Mouse (Mus musculus) adrenal gland (tissue): Measurements from ENCODE around the gene Bckdhb.
"Not testable (repeated sequence)": the region's sequence is repeated elsewhere in the genome, so short reads cannot be mapped to it uniquely, and the experiment has no call there.

Experiments used
- intact Hi-C: fragments of 180-260 bp; cut with DNase I; formaldehyde crosslinking; loops from one replicate; pipeline ENCODE4 v1.15.1; 2025
- long read RNA-seq, 2 experiments: library from polyadenylated mRNA; unstranded; transcript quantifications; one replicate each; pipeline ENCODE4 v2.0.0; 2020; ENCODE audit warnings: borderline replicate concordance in 1 of 2; ENCODE audit not compliant: insufficient replicate concordance in 1 of 2

Gene Bckdhb
- long read RNA-seq, experiment 1, transcript Bckdhb-206 (11 exons, 1,477 nt) = major isoform, 14 of 24 reads
- long read RNA-seq, experiment 1, partial matches to known transcripts = 1 of 24 reads
- long read RNA-seq, experiment 1, other reads (novel, unspliced or antisense) = 9 of 24 reads
- long read RNA-seq, experiment 2, transcript Bckdhb-206 (11 exons, 1,477 nt) = major isoform, 26 of 34 reads
- long read RNA-seq, experiment 2, partial matches to known transcripts = 2 of 34 reads
- long read RNA-seq, experiment 2, other reads (novel, unspliced or antisense) = 6 of 34 reads

- intact Hi-C loops = no loop called here
These were observed at the start of gene Bckdhb for GRCm38 (mm10) chr9:83924878-83925687. Gene Bckdhb (plus strand): TSS chr9:83925145.

- intact Hi-C loops = no loop called here
These were observed 42.8 kb upstream of the Bckdhb start for GRCm38 (mm10) chr9:83882191-83882590.

- intact Hi-C loops = no loop called here
These were observed 38.8 kb upstream of the Bckdhb start for GRCm38 (mm10) chr9:83886149-83886548.

GRCm38 (mm10) chr9:83888214-83888613, 36.7 kb upstream of the Bckdhb start:
- intact Hi-C loops = no loop called here

GRCm38 (mm10) chr9:83893073-83893472, 31.9 kb upstream of the Bckdhb start:
- intact Hi-C loops = no loop called here

GRCm38 (mm10) chr9:83893767-83894330, 31.1 kb upstream of the Bckdhb start:
- intact Hi-C loops = no loop called here

- intact Hi-C loops = no loop called here
These were observed 22.9 kb upstream of the Bckdhb start for GRCm38 (mm10) chr9:83902086-83902485.

GRCm38 (mm10) chr9:83905820-83906219, 19.1 kb upstream of the Bckdhb start:
- intact Hi-C loops = loop anchor here (1.0 kb wide), 1 partner anchor 99 kb away; no protein-coding TSS in a partner anchor

- intact Hi-C loops = no loop called here
These were observed 17.9 kb upstream of the Bckdhb start for GRCm38 (mm10) chr9:83907017-83907416.

- intact Hi-C loops = no loop called here
These were observed 15.1 kb upstream of the Bckdhb start for GRCm38 (mm10) chr9:83909836-83910235.

GRCm38 (mm10) chr9:83910926-83911325, 14.0 kb upstream of the Bckdhb start:
- intact Hi-C loops = no loop called here

GRCm38 (mm10) chr9:83922076-83922475, 2.9 kb upstream of the Bckdhb start:
- intact Hi-C loops = no loop called here

- intact Hi-C loops = no loop called here
These were observed 589 bp upstream of the Bckdhb start for GRCm38 (mm10) chr9:83924356-83924755.

GRCm38 (mm10) chr9:83925688-83926041, 720 bp downstream of the Bckdhb start:
- intact Hi-C loops = no loop called here

GRCm38 (mm10) chr9:83926302-83926701, 1.4 kb downstream of the Bckdhb start:
- intact Hi-C loops = no loop called here

GRCm38 (mm10) chr9:83939501-83939900, 14.6 kb downstream of the Bckdhb start:
- intact Hi-C loops = not testable (repeated sequence)

GRCm38 (mm10) chr9:83940016-83940415, 15.1 kb downstream of the Bckdhb start:
- intact Hi-C loops = no loop called here

- intact Hi-C loops = no loop called here
These were observed 15.8 kb downstream of the Bckdhb start for GRCm38 (mm10) chr9:83940537-83941363.

GRCm38 (mm10) chr9:83951336-83951735, 26.4 kb downstream of the Bckdhb start:
- intact Hi-C loops = loop anchor here (10.0 kb wide), 1 partner anchor 1643 kb away; no protein-coding TSS in a partner anchor

- intact Hi-C loops = loop anchor here (5.0 to 10.0 kb wide), 2 partner anchors 1371 to 1638 kb away; partner anchors contain the start of gene Tent5a
These were observed 31.8 kb downstream of the Bckdhb start for GRCm38 (mm10) chr9:83956632-83957314.
